Mouse (Mus musculus): ENCODE measurements around the gene Drg1. TPM values are rescaled to one million over a fixed set of nuclear protein-coding genes. Genes with fewer than 3 reads are reported as not detected.
"Not testable (repeated sequence)": the region's sequence is repeated elsewhere in the genome, so short reads cannot be mapped to it uniquely, and the experiment has no call there.

Gene Drg1
- polyA plus RNA-seq, 1 experiment from 2014 or later = 229 TPM

GRCm38 (mm10) chr11:3158800-3159199 is 107.4 kb downstream of the Drg1 start:
- not testable (repeated sequence) for H3K36me3 ChIP-seq; H3K4me3 ChIP-seq; H3K27ac ChIP-seq; H3K4me1 ChIP-seq; H3K9ac ChIP-seq; H3K4me2 ChIP-seq (replicated peaks); ATAC-seq (ENCODE audit: insufficient number of reproducible peaks, insufficient read depth, low FRiP score, low TSS enrichment); H3K27me3 ChIP-seq
- peaks cover 15% of the 10 kb centered on the region; the same call in 1 of the 2 replicates for H3K9me3 ChIP-seq
- 95% methylated on average over 4 of the region's 4 CpGs for WGBS

GRCm38 (mm10) chr11:3157996-3158395 is 108.2 kb downstream of the Drg1 start:
- not testable (repeated sequence) for H3K4me1 ChIP-seq; H3K27me3 ChIP-seq; H3K4me2 ChIP-seq (replicated peaks); H3K9ac ChIP-seq; H3K36me3 ChIP-seq; H3K4me3 ChIP-seq; H3K27ac ChIP-seq; ATAC-seq (ENCODE audit: insufficient number of reproducible peaks, insufficient read depth, low FRiP score, low TSS enrichment)
- peaks cover 15% of the 10 kb centered on the region; the same call in 1 of the 2 replicates for H3K9me3 ChIP-seq
- 93% methylated on average over 6 of the region's 6 CpGs for WGBS

GRCm38 (mm10) chr11:3156991-3157390 is 109.2 kb downstream of the Drg1 start:
- not testable (repeated sequence) for H3K27me3 ChIP-seq; H3K4me1 ChIP-seq; H3K27ac ChIP-seq; H3K9ac ChIP-seq; ATAC-seq (ENCODE audit: insufficient number of reproducible peaks, insufficient read depth, low FRiP score, low TSS enrichment); H3K4me3 ChIP-seq; H3K4me2 ChIP-seq (replicated peaks); H3K36me3 ChIP-seq
- WGBS = 92% methylated on average over 3 of the region's 3 CpGs
- peaks cover 11% of the 10 kb centered on the region; the same call in 1 of the 2 replicates for H3K9me3 ChIP-seq

GRCm38 (mm10) chr11:3153666-3154397 is 112.4 kb downstream of the Drg1 start:
- not testable (repeated sequence) for H3K4me1 ChIP-seq; H3K27me3 ChIP-seq; H3K27ac ChIP-seq; H3K9ac ChIP-seq; H3K4me3 ChIP-seq; H3K4me2 ChIP-seq (replicated peaks); H3K36me3 ChIP-seq
- WGBS = 76% methylated on average over 1 of the region's 1 CpGs
- peaks cover 11% of the 10 kb centered on the region; the same call in 1 of the 2 replicates for H3K9me3 ChIP-seq
- ATAC-seq (ENCODE audit: insufficient number of reproducible peaks, insufficient read depth, low FRiP score, low TSS enrichment) = peak; percentile 73

- H3K27ac ChIP-seq; H3K27me3 ChIP-seq; ATAC-seq (ENCODE audit: insufficient number of reproducible peaks, insufficient read depth, low FRiP score, low TSS enrichment); H3K9me3 ChIP-seq; H3K4me2 ChIP-seq (replicated peaks); H3K36me3 ChIP-seq; H3K4me3 ChIP-seq; H3K4me1 ChIP-seq; H3K9ac ChIP-seq: not testable (repeated sequence)
- 87% methylated on average over 4 of the region's 4 CpGs for WGBS
Observed at GRCm38 (mm10) chr11:3151358-3151757, 114.9 kb downstream of the Drg1 start.

- not testable (repeated sequence) for H3K4me3 ChIP-seq; H3K4me1 ChIP-seq; ATAC-seq (ENCODE audit: insufficient number of reproducible peaks, insufficient read depth, low FRiP score, low TSS enrichment); H3K27ac ChIP-seq; H3K9ac ChIP-seq; H3K27me3 ChIP-seq; H3K4me2 ChIP-seq (replicated peaks); H3K36me3 ChIP-seq
- 97% methylated on average over 12 of the region's 12 CpGs for WGBS
- peaks cover 10% of the 10 kb centered on the region for H3K9me3 ChIP-seq
Observed at GRCm38 (mm10) chr11:3150677-3151003, 115.6 kb downstream of the Drg1 start.

GRCm38 (mm10) chr11:3150003-3150676 is 116.1 kb downstream of the Drg1 start:
- not testable (repeated sequence) for H3K4me2 ChIP-seq (replicated peaks); ATAC-seq (ENCODE audit: insufficient number of reproducible peaks, insufficient read depth, low FRiP score, low TSS enrichment); H3K4me1 ChIP-seq; H3K4me3 ChIP-seq; H3K9ac ChIP-seq; H3K36me3 ChIP-seq; H3K27me3 ChIP-seq; H3K27ac ChIP-seq
- peaks cover 10% of the 10 kb centered on the region for H3K9me3 ChIP-seq
- WGBS = 96% methylated on average over 24 of the region's 24 CpGs

- H3K4me3 ChIP-seq = not testable (repeated sequence)
Observed at GRCm38 (mm10) chr11:3149471-3149870, 116.7 kb downstream of the Drg1 start.

GRCm38 (mm10) chr11:3146806-3147205 is 119.4 kb downstream of the Drg1 start:
- H3K27me3 ChIP-seq; H3K4me3 ChIP-seq; ATAC-seq (ENCODE audit: insufficient number of reproducible peaks, insufficient read depth, low FRiP score, low TSS enrichment); H3K4me2 ChIP-seq (replicated peaks); H3K36me3 ChIP-seq; H3K27ac ChIP-seq; H3K4me1 ChIP-seq; H3K9ac ChIP-seq: not testable (repeated sequence)
- WGBS = 100% methylated on average over 2 of the region's 2 CpGs
- peaks cover 10% of the 10 kb centered on the region for H3K9me3 ChIP-seq

More at GRCm38 (mm10) chr11:3149471-3149870, 116.7 kb downstream of the Drg1 start:
- not testable (repeated sequence) for H3K36me3 ChIP-seq; H3K27ac ChIP-seq; H3K4me2 ChIP-seq (replicated peaks); ATAC-seq (ENCODE audit: insufficient number of reproducible peaks, insufficient read depth, low FRiP score, low TSS enrichment); H3K27me3 ChIP-seq; H3K4me1 ChIP-seq; H3K9ac ChIP-seq
- WGBS = 96% methylated on average over 4 of the region's 4 CpGs
- peaks cover 10% of the 10 kb centered on the region for H3K9me3 ChIP-seq

GRCm38 (mm10) chr11:3145359-3146165 is 120.7 kb downstream of the Drg1 start:
- H3K4me2 ChIP-seq (replicated peaks); H3K4me3 ChIP-seq; H3K27me3 ChIP-seq; H3K27ac ChIP-seq; H3K9ac ChIP-seq; ATAC-seq (ENCODE audit: insufficient number of reproducible peaks, insufficient read depth, low FRiP score, low TSS enrichment); H3K4me1 ChIP-seq; H3K36me3 ChIP-seq: not testable (repeated sequence)
- WGBS = 82% methylated on average over 9 of the region's 9 CpGs
- H3K9me3 ChIP-seq = peaks cover 10% of the 10 kb centered on the region

- H3K9me3 ChIP-seq = peaks cover 10% of the 10 kb centered on the region
- H3K27ac ChIP-seq; H3K27me3 ChIP-seq; H3K4me2 ChIP-seq (replicated peaks); H3K36me3 ChIP-seq; H3K9ac ChIP-seq; ATAC-seq (ENCODE audit: insufficient number of reproducible peaks, insufficient read depth, low FRiP score, low TSS enrichment); H3K4me3 ChIP-seq; H3K4me1 ChIP-seq: not testable (repeated sequence)
- WGBS = 79% methylated on average over 3 of the region's 3 CpGs
Observed at GRCm38 (mm10) chr11:3143984-3144383, 122.2 kb downstream of the Drg1 start.

GRCm38 (mm10) chr11:3142413-3142812 is 123.8 kb downstream of the Drg1 start:
- 87% methylated on average over 4 of the region's 5 CpGs for WGBS

More at GRCm38 (mm10) chr11:3142413-3142812, 123.8 kb downstream of the Drg1 start:
- not testable (repeated sequence) for H3K4me2 ChIP-seq (replicated peaks); H3K4me3 ChIP-seq; H3K27ac ChIP-seq; H3K4me1 ChIP-seq; H3K27me3 ChIP-seq; H3K36me3 ChIP-seq; H3K9ac ChIP-seq
- ATAC-seq (ENCODE audit: insufficient number of reproducible peaks, insufficient read depth, low FRiP score, low TSS enrichment) = peak; percentile 80
- peaks cover 11% of the 10 kb centered on the region for H3K9me3 ChIP-seq
